Mouse (Mus musculus) hindbrain, embryonic 14.5 days (tissue): ENCODE data around the gene Rtf2. TPM values are rescaled to one million over a fixed set of nuclear protein-coding genes. Genes with fewer than 3 reads are reported as not detected.

ENCODE experiments used
- ATAC-seq: fragments of 200-750 bp; cut with Nextera tagmentation; 2 replicates; pipeline ENCODE4 v1.8.0; 2017; ENCODE audit warnings: moderate number of reproducible peaks, mild to moderate bottlenecking, moderate TSS enrichment, moderate library complexity; ENCODE audit not compliant: low FRiP score
- DNase-seq: peaks from one replicate; pipeline ENCODE4 v3.0.0-alpha.2; 2015; ENCODE audit warnings: low spot score
- H3K27ac ChIP-seq: fragments of 300-500 bp; sonication (generic); 2 replicates; pipeline ENCODE4 v1.5.1; 2014; ENCODE audit warnings: mild to moderate bottlenecking, moderate library complexity
- H3K27me3 ChIP-seq: fragments of 300-500 bp; sonication (generic); 2 replicates; pipeline ENCODE4 v1.6.1; 2014; ENCODE audit warnings: mild to moderate bottlenecking, low read length, mixed read lengths; ENCODE audit not compliant: control insufficient read depth, insufficient read depth
- H3K36me3 ChIP-seq: fragments of 300-500 bp; sonication (generic); replicated peaks from 2 replicates; pipeline ENCODE4 v1.6.1; 2014; ENCODE audit not compliant: control insufficient read depth, insufficient read depth
- H3K4me1 ChIP-seq: fragments of 300-500 bp; sonication (generic); replicated peaks from 2 replicates; pipeline ENCODE4 v1.6.1; 2014; ENCODE audit warnings: antibody characterized with exemption, low read length, mixed read lengths; ENCODE audit not compliant: control insufficient read depth, insufficient read depth
- H3K4me2 ChIP-seq: fragments of 300-500 bp; sonication (generic); replicated peaks from 2 replicates; pipeline ENCODE4 v1.6.1; 2014; ENCODE audit warnings: mild to moderate bottlenecking, moderate library complexity
- H3K4me3 ChIP-seq: fragments of 300-500 bp; sonication (generic); replicated peaks from 2 replicates; pipeline ENCODE4 v1.5.1; 2014; ENCODE audit warnings: mild to moderate bottlenecking, low read length
- H3K9ac ChIP-seq: fragments of 300-500 bp; sonication (generic); 2 replicates; pipeline ENCODE4 v1.6.1; 2014
- H3K9me3 ChIP-seq: fragments of 300-500 bp; sonication (generic); 2 replicates; pipeline ENCODE4 v1.6.1; 2016; ENCODE audit warnings: low read length; ENCODE audit not compliant: control insufficient read depth
- WGBS: fragments of 180-500 bp; shearing (Covaris S2); extraction: QIAGEN DNeasy Blood & Tissue Kit; methylation state at CpG from one replicate; pipeline ENCODE4 v1.1.7; 2014; 5-methylcytosine and 5-hydroxymethylcytosine counted together
- polyA plus RNA-seq: library from polyadenylated mRNA; unstranded; fragments of >200 nt; fragmentation: Nextera tagmentation; extraction: Ambion mirVana; gene quantifications from 2 replicates; pipeline ENCODE4 v1.2.1, GENCODE M21; 2014

Rtf2 gene
- polyA plus RNA-seq: 91.7 and 97.4 TPM in 2 replicates

DNA sequence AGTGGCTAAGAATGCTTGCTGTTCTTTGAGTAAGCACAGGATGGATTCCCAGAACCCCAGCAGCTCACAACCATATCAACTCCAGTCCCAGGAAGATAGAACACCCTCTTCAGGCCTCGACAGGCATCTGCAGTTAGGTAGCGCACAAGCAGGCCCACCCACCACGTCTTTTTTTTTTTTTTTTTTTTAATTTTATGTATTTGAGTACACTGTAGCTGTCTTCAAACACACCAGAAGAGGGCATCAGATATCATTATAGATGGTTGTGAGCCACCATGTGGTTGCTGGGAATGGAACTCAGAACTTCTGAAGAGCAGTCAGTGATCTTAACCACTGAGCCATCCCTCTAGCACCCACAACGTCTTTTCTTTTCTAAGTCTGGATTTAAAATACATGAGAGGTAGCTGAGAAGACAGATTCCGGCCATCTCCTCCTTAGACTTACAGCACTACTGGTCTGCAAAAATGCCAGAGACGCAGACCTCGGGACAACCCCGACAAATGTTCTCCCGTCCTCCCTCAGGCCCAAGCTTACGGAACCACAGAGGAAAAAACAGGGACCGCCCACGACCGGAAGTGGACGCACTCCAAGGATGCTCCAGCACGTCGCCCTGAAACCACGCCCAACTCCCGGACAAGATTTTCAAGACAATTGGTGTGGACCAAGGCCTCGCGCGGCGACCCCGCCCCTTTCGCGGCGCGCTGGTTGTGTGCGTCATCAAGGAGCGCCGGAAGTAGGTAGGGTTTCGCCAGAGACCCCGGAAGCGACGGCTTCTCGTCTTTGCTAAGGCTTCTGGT lies at the start of gene Rtf2:
Rtf2 (plus strand) TSS at position 714 of the 797 bp plus-strand sequence.
- Histone ChIP-seq H3K4me1 (peaks cover 16% of the 10 kb centered on the region), H3K9me3 (no peaks in the 10 kb centered on the region), H3K4me3 (peak within 1 kb of the TSS; percentile 75), H3K36me3 (peaks cover 6% of the 10 kb centered on the region; the same call in 1 of the 2 replicates), H3K27me3 (no peaks in the 10 kb centered on the region), H3K27ac (peak within 1 kb of the TSS; percentile 55), H3K9ac (peak within 1 kb of the TSS; percentile 77), H3K4me2 (peak within 1 kb of the TSS; percentile 91)
- ATAC-seq (peak; percentile 98), DNase-seq (peak; percentile 98)
- 2% methylated on average over 35 of the region's 35 CpGs for whole genome bisulfite sequencing

DNA sequence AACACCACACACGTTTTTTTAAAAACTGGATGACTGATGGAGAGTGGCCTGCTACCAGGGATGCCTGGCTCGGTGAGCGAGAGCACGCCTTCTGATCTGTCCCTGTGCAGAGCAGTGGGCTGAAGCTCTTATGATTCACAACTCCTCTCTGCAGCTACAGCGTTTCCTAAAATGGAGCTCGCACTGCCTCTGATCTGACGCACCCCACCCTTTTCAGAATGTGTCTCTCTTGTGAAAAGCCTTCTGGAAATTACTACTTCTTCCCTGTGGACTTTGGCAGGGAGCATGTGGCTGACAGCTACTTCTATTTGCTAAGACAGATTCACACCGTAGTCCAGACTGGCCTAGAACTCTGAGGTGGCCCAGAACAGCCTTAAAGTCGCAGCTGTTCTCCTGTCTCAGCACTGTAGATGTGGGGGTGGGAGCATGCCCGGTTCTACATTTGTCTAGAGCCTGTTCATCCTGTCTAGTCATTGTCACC lies 48.3 kb upstream of the Rtf2 start:
- Histone ChIP-seq H3K36me3 (no peaks in the 10 kb centered on the region), H3K4me1 (no peaks in the 10 kb centered on the region), H3K9me3 (no peaks in the 10 kb centered on the region), H3K27ac (no peak overlapping the region), H3K4me3 (no peak overlapping the region), H3K27me3 (no peaks in the 10 kb centered on the region), H3K4me2 (no peak overlapping the region), H3K9ac (no peak overlapping the region)
- 78% methylated on average over 10 of the region's 10 CpGs for WGBS
- ATAC-seq (no peak), DNase-seq (no peak)

DNA sequence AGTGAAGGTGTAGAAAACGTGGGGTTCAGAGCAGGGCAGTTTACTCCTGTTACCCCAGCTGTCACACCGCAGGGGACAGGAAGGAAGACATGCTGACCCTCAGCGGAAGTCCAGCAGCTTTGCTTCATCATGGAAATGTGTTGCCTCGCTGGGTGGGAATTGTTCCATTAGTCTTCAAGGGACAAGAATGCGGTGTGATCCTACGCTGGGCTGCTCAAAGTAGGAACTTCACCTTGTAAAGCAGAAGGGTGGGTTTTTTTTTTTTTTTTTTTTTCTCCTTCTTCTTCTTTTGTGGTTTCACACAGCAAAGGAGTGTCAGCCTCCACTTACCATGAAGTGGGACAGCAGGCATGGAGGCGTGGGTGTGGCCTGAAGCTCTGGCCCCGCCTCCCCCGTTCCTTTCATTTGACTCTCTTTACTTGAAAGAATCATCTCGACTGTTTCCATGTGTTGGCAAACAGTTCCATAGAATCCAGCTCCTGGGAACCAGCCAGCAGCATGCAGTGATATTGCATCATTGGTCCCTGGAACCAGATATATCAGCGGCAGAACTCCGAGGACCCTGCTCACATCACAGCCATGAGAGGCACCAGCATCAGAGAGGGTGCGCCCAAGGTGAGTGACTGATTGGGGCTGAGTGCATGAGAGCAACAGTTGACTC lies 46.8 kb upstream of the Rtf2 start, which contains the start of gene Cass4:
Cass4 (plus strand) TSS at position 404 of the 661 bp plus-strand sequence.
- Histone ChIP-seq H3K9ac (no peak within 1 kb of the TSS), H3K4me3 (no peak within 1 kb of the TSS), H3K4me2 (no peak within 1 kb of the TSS), H3K27ac (no peak within 1 kb of the TSS), H3K4me1 (no peaks in the 10 kb centered on the region), H3K27me3 (no peaks in the 10 kb centered on the region), H3K36me3 (no peaks in the 10 kb centered on the region), H3K9me3 (no peaks in the 10 kb centered on the region)
- no peak for ATAC-seq
- WGBS: 41% methylated on average over 13 of the region's 13 CpGs
- DNase-seq: no peak

DNA sequence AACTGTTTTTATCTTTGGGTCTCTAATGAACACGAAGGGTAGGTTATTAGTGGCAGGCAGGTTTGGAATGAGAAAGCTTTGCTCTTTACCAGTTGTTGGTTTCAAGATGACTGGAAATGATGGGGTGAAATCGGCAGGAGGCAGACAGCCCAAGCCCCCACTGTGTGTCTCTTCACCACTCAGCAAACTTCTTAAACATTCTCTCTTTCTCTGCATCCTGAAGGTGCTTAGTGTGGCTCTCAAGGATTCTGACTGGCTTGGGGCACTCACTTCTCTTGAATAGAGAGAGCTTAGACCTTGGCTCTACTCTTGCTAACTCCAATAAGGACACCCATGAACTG lies 46.3 kb upstream of the Rtf2 start:
- Histone ChIP-seq H3K27ac (no peak overlapping the region), H3K4me1 (no peaks in the 10 kb centered on the region), H3K4me3 (no peak overlapping the region), H3K9ac (no peak overlapping the region), H3K27me3 (no peaks in the 10 kb centered on the region), H3K36me3 (no peaks in the 10 kb centered on the region), H3K9me3 (no peaks in the 10 kb centered on the region), H3K4me2 (no peak overlapping the region)
- DNase-seq (no peak), ATAC-seq (no peak)
- 79% methylated on average over 2 of the region's 2 CpGs for WGBS

DNA sequence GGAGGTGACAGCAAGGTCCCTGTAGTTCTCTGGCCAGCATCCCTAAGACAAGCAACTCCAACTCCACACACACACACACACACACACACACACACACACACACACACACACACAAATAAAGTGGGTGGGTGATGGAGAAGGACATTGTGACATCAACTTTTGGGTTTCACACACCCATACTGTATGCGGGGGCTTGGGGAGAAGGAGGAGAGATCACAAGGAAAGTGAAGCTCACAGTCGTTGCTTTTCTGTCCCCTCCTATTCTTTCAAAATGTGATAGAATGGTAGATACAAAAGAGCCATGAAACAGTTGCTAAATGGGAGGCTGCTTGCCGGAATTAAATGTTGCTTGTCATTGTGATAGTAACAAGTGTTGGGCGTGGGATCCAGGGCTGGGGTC lies 45.7 kb upstream of the Rtf2 start:
- ATAC-seq: no peak
- Histone ChIP-seq H3K27me3 (no peaks in the 10 kb centered on the region), H3K27ac (no peak overlapping the region), H3K9ac (no peak overlapping the region), H3K36me3 (no peaks in the 10 kb centered on the region), H3K4me1 (no peaks in the 10 kb centered on the region), H3K9me3 (no peaks in the 10 kb centered on the region), H3K4me2 (no peak overlapping the region), H3K4me3 (no peak overlapping the region)
- 65% methylated on average over 4 of the region's 4 CpGs for WGBS
- no peak for DNase-seq

DNA sequence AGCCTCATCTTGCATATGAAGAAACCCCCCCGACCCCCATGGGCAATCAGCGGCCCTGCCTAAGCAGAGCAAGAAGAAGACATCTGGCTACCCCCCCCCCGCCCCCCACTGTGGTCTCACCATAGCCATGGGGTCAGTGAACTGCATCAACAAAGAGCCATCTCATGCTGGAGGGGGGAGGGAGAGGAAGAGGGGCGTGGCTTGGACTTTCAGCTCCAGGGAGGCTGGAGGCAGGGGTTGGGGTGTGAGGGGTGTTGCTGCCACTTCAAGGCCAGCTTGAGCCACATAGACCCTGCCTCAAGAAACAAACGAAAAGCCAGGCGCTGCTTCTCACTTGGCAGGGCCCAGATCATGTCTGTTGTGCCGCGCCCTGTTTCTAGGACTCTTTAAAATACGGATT lies 44.4 kb upstream of the Rtf2 start:
- Histone ChIP-seq H3K27me3 (no peaks in the 10 kb centered on the region), H3K27ac (no peak overlapping the region), H3K4me1 (no peaks in the 10 kb centered on the region), H3K36me3 (no peaks in the 10 kb centered on the region), H3K9me3 (no peaks in the 10 kb centered on the region), H3K4me2 (no peak overlapping the region), H3K9ac (no peak overlapping the region), H3K4me3 (no peak overlapping the region)
- DNase-seq (no peak), ATAC-seq (no peak)
- WGBS: 48% methylated on average over 9 of the region's 9 CpGs

DNA sequence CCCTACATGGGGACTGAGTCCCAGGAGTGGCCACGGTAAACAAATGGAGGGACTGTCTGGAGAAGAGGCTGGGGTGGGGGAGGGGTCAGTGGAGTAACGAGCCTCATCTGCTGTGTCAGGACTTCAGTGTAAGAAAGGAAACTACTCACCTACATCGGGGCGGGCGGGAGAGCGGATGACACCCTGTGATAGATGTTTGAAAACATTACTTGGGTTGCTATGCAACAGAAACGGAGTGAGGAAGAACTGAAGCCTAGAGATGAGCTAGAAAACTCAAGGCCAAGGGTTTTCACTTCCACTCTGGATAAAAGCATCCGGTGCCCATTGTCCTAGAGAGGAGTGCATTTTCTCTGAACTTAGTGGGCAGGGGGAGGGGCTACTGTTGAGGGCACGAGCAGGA lies 40.5 kb upstream of the Rtf2 start:
- H3K9me3 ChIP-seq: no peaks in the 10 kb centered on the region
- H3K4me2 ChIP-seq: no peak overlapping the region
- H3K4me1 ChIP-seq: no peaks in the 10 kb centered on the region
- no peak overlapping the region for H3K27ac ChIP-seq
- no peak overlapping the region for H3K4me3 ChIP-seq
- ATAC-seq: no peak
- no peak overlapping the region for H3K9ac ChIP-seq
- no peaks in the 10 kb centered on the region for H3K36me3 ChIP-seq
- DNase-seq: peak; percentile 38
- WGBS: 20% methylated on average over 9 of the region's 9 CpGs
- H3K27me3 ChIP-seq: no peaks in the 10 kb centered on the region

DNA sequence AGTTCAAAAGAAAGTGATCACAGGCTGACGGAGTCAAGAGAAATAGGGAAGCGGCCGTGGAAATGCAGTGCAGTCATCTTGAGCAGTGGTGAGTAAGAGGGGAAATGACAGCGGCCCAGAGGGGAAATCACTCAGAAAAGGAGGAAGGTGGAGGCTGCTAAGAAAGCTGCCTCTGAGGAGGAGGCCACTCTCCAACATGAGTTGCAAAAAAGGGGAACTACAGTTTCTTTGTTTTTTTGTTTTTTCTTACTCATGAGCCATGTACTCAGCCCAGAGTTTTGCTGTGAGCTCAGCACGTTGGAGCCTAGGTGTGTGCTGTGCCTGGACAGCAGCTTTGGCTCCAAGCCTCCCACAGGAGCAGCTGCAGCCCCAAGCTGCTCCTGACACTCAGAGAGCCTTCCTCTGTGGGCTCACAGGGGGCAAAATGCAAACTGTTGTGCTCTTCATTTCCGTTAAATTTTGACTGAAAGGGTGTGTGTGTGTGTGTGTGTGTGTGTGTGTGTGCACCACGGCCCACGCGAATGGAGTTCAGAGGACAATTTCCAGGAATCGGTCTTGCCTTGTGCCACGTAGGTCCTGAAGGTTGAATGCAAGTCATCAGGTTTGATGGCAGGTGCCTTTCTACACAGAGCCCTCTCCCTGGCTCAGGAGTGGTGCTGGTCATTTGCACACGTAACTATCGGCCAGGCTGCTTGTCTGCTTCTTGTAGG lies 39.1 kb upstream of the Rtf2 start:
- H3K27ac ChIP-seq: no peak overlapping the region
- ATAC-seq (no peak), DNase-seq (no peak)
- H3K9me3 ChIP-seq: no peaks in the 10 kb centered on the region
- 73% methylated on average over 13 of the region's 13 CpGs for WGBS
- no peaks in the 10 kb centered on the region for H3K4me1 ChIP-seq
- no peak overlapping the region for H3K4me2 ChIP-seq
- no peak overlapping the region for H3K4me3 ChIP-seq
- no peak overlapping the region for H3K9ac ChIP-seq
- no peaks in the 10 kb centered on the region for H3K36me3 ChIP-seq
- H3K27me3 ChIP-seq: no peaks in the 10 kb centered on the region

DNA sequence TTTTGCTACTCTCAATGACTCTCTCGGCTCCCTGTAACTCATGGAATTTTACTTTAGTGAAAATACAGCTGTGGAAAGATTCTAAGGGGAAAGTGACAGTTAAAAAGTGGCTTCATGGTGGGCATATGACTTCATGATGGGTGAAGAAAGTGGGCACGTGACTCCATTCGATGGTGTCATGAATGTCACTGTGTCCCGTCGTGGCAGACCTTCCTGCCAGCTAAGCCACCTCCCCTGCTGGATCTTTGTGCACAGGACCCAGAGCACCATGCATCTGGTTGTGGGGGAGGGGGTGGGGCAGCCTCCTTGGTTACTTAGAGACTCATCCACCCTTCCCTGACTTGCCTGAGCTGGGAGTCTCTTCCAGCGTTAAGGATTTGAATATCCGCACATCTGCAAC lies 36.1 kb upstream of the Rtf2 start:
- H3K4me2 ChIP-seq: no peak overlapping the region
- no peak overlapping the region for H3K4me3 ChIP-seq
- no peak overlapping the region for H3K9ac ChIP-seq
- WGBS: 69% methylated on average over 7 of the region's 7 CpGs
- DNase-seq (no peak), ATAC-seq (no peak)
- H3K4me1 ChIP-seq: no peaks in the 10 kb centered on the region
- no peaks in the 10 kb centered on the region for H3K27me3 ChIP-seq
- no peaks in the 10 kb centered on the region for H3K36me3 ChIP-seq
- no peak overlapping the region for H3K27ac ChIP-seq
- H3K9me3 ChIP-seq: no peaks in the 10 kb centered on the region
